Mouse (Mus musculus): ENCODE results near the gene Ugt1a9.

Gene Ugt1a9

GRCm38 (mm10) chr1:88240072-88240471, 169.5 kb downstream of the Ugt1a9 start:
- DNase-seq, result no peak

GRCm38 (mm10) chr1:88240579-88240978, 170.0 kb downstream of the Ugt1a9 start:
- no peak for DNase-seq

- DNase-seq, result no peak
Measured at GRCm38 (mm10) chr1:88243861-88244260, 173.3 kb downstream of the Ugt1a9 start.

- DNase-seq, result no peak
Measured at GRCm38 (mm10) chr1:88245881-88246280, 175.3 kb downstream of the Ugt1a9 start.

GRCm38 (mm10) chr1:88246386-88246785, 175.8 kb downstream of the Ugt1a9 start:
- DNase-seq, result no peak

GRCm38 (mm10) chr1:88247660-88248059, 177.1 kb downstream of the Ugt1a9 start:
- no peak for DNase-seq

- DNase-seq, result no peak
Measured at GRCm38 (mm10) chr1:88248658-88249057, 178.1 kb downstream of the Ugt1a9 start.

- DNase-seq, result no peak
Measured at GRCm38 (mm10) chr1:88249596-88249995, 179.0 kb downstream of the Ugt1a9 start.

- no peak for DNase-seq
Measured at GRCm38 (mm10) chr1:88250023-88250422, 179.4 kb downstream of the Ugt1a9 start.

- DNase-seq, result no peak
Measured at GRCm38 (mm10) chr1:88253106-88253505, 182.5 kb downstream of the Ugt1a9 start.

- no peak for DNase-seq
Measured at GRCm38 (mm10) chr1:88253540-88253939, 182.9 kb downstream of the Ugt1a9 start.

- DNase-seq, result no peak
Measured at GRCm38 (mm10) chr1:88254793-88255465, 184.3 kb downstream of the Ugt1a9 start.

GRCm38 (mm10) chr1:88255466-88255857, 184.9 kb downstream of the Ugt1a9 start:
- no peak for DNase-seq

GRCm38 (mm10) chr1:88255989-88256754, 185.6 kb downstream of the Ugt1a9 start:
- no peak for DNase-seq

GRCm38 (mm10) chr1:88256886-88257663, 186.5 kb downstream of the Ugt1a9 start:
- DNase-seq, result peak; percentile 23

GRCm38 (mm10) chr1:88257681-88258080, 187.1 kb downstream of the Ugt1a9 start:
- DNase-seq, result peak; percentile 28

GRCm38 (mm10) chr1:88258361-88258760, 187.8 kb downstream of the Ugt1a9 start:
- peak; percentile 23 for DNase-seq

- DNase-seq, result peak; percentile 39
Measured at GRCm38 (mm10) chr1:88258881-88259642, 188.5 kb downstream of the Ugt1a9 start.

GRCm38 (mm10) chr1:88259643-88260024, 189.0 kb downstream of the Ugt1a9 start:
- peak; percentile 30 for DNase-seq

- peak; percentile 38 for DNase-seq
Measured at GRCm38 (mm10) chr1:88260114-88260513, 189.5 kb downstream of the Ugt1a9 start.

- peak; percentile 22 for DNase-seq
Measured at GRCm38 (mm10) chr1:88260604-88261377, 190.2 kb downstream of the Ugt1a9 start.

GRCm38 (mm10) chr1:88261706-88262105, 191.1 kb downstream of the Ugt1a9 start:
- peak; percentile 28 for DNase-seq
